Mouse (Mus musculus) testis, adult 2 months (tissue): ENCODE measurements around the gene Zfp719. TPM values are rescaled to one million over a fixed set of nuclear protein-coding genes. Genes with fewer than 3 reads are reported as not detected.

Source experiments
- H3K27ac ChIP-seq: fragments of 200-500 bp; 2 replicates; pipeline ENCODE4 v1.5.1; 2012; ENCODE audit warnings: low read depth, low read length; ENCODE audit not compliant: control insufficient read depth, insufficient read depth
- H3K27me3 ChIP-seq: fragments of 200-500 bp; 2 replicates; pipeline ENCODE4 v1.6.1; 2012; ENCODE audit warnings: mild to moderate bottlenecking, low read length, moderate library complexity; ENCODE audit not compliant: control insufficient read depth, insufficient read depth
- H3K36me3 ChIP-seq: fragments of 200-500 bp; 2 replicates; pipeline ENCODE4 v1.6.1; 2012; ENCODE audit warnings: mild to moderate bottlenecking, low read length; ENCODE audit not compliant: control insufficient read depth, insufficient read depth
- H3K4me1 ChIP-seq: fragments of 200-500 bp; 2 replicates; pipeline ENCODE4 v1.6.1; 2012; ENCODE audit warnings: low read length; ENCODE audit not compliant: control insufficient read depth, insufficient read depth
- H3K4me3 ChIP-seq: fragments of 200-500 bp; 2 replicates; pipeline ENCODE4 v1.5.1; 2012; ENCODE audit warnings: low read depth, mild to moderate bottlenecking, low read length, moderate library complexity, mixed read lengths; ENCODE audit not compliant: control insufficient read depth
- CTCF ChIP-seq: fragments of 200-500 bp; IDR thresholded peaks from 2 replicates; pipeline ENCODE4 v1.5.1; 2012; ENCODE audit warnings: low read depth, mild to moderate bottlenecking, inconsistent platforms, low read length, moderate library complexity; ENCODE audit not compliant: control insufficient read depth, insufficient read depth, insufficient replicate concordance
- POLR2A ChIP-seq: fragments of 200-500 bp; IDR thresholded peaks from 2 replicates; pipeline ENCODE4 v1.6.1; 2012; ENCODE audit warnings: low read depth, mild to moderate bottlenecking, inconsistent platforms, low read length, moderate library complexity; ENCODE audit not compliant: control insufficient read depth
- polyA plus RNA-seq: library from polyadenylated mRNA; depleted of rRNA; stranded (reverse); fragments of >200 nt; gene quantifications from 2 replicates; pipeline ENCODE4 v1.2.3, GENCODE M21; 2012; rRNA removed

Zfp719 gene
- polyA plus RNA-seq: 2.9 and 3.8 TPM in 2 replicates

- no peaks in the 10 kb centered on the region for H3K27me3 ChIP-seq
- peak within 1 kb of the TSS; percentile 63 for H3K27ac ChIP-seq
- peak within 1 kb of the TSS; percentile 82 for H3K4me3 ChIP-seq
- TF ChIP-seq POLR2A (peak; percentile 82; the same call in 1 of the 2 replicates), CTCF (no peak)
- no peaks in the 10 kb centered on the region for H3K36me3 ChIP-seq
- H3K4me1 ChIP-seq: peaks cover 7% of the 10 kb centered on the region
Observed at GRCm38 (mm10) chr7:43579440-43580171, at the start of gene Zfp719. Zfp719 (plus strand) TSS chr7:43579610.

- no peak overlapping the region for H3K27ac ChIP-seq
- no peak overlapping the region for H3K4me3 ChIP-seq
- no peaks in the 10 kb centered on the region for H3K4me1 ChIP-seq
- no peaks in the 10 kb centered on the region for H3K36me3 ChIP-seq
- TF ChIP-seq POLR2A (no peak), CTCF (no peak)
- H3K27me3 ChIP-seq: no peaks in the 10 kb centered on the region
Observed at GRCm38 (mm10) chr7:43530216-43530785, 49.1 kb upstream of the Zfp719 start.

GRCm38 (mm10) chr7:43532936-43533505 lies 46.4 kb upstream of the Zfp719 start:
- TF ChIP-seq POLR2A (no peak), CTCF (no peak)
- H3K27me3 ChIP-seq: no peaks in the 10 kb centered on the region

GRCm38 (mm10) chr7:43538524-43538923 lies 40.9 kb upstream of the Zfp719 start:
- Histone ChIP-seq H3K27me3 (no peaks in the 10 kb centered on the region), H3K27ac (no peak overlapping the region), H3K36me3 (no peaks in the 10 kb centered on the region), H3K4me1 (no peaks in the 10 kb centered on the region), H3K4me3 (no peak overlapping the region)
- TF ChIP-seq POLR2A: no peak
- TF ChIP-seq CTCF: no peak

More at GRCm38 (mm10) chr7:43532936-43533505, 46.4 kb upstream of the Zfp719 start:
- Histone ChIP-seq H3K27ac (no peak overlapping the region), H3K36me3 (no peaks in the 10 kb centered on the region), H3K4me3 (no peak overlapping the region), H3K4me1 (no peaks in the 10 kb centered on the region)

GRCm38 (mm10) chr7:43544225-43544977 lies 35.0 kb upstream of the Zfp719 start, which contains the start of gene Cd33:
Cd33 (minus strand) TSS chr7:43544428.
- no peaks in the 10 kb centered on the region for H3K27me3 ChIP-seq
- H3K4me1 ChIP-seq: no peaks in the 10 kb centered on the region
- H3K36me3 ChIP-seq: no peaks in the 10 kb centered on the region
- no peak within 1 kb of the TSS for H3K27ac ChIP-seq
- TF ChIP-seq CTCF: no peak
- TF ChIP-seq POLR2A: no peak
- H3K4me3 ChIP-seq: no peak within 1 kb of the TSS

- Histone ChIP-seq H3K27ac (no peak overlapping the region), H3K4me1 (no peaks in the 10 kb centered on the region), H3K4me3 (no peak overlapping the region), H3K36me3 (no peaks in the 10 kb centered on the region), H3K27me3 (no peaks in the 10 kb centered on the region)
- TF ChIP-seq POLR2A (no peak), CTCF (no peak)
Observed at GRCm38 (mm10) chr7:43545656-43546545, 33.5 kb upstream of the Zfp719 start.
